ENCODE assay signal across 8 mouse cellular contexts in the genomic region with DNA sequence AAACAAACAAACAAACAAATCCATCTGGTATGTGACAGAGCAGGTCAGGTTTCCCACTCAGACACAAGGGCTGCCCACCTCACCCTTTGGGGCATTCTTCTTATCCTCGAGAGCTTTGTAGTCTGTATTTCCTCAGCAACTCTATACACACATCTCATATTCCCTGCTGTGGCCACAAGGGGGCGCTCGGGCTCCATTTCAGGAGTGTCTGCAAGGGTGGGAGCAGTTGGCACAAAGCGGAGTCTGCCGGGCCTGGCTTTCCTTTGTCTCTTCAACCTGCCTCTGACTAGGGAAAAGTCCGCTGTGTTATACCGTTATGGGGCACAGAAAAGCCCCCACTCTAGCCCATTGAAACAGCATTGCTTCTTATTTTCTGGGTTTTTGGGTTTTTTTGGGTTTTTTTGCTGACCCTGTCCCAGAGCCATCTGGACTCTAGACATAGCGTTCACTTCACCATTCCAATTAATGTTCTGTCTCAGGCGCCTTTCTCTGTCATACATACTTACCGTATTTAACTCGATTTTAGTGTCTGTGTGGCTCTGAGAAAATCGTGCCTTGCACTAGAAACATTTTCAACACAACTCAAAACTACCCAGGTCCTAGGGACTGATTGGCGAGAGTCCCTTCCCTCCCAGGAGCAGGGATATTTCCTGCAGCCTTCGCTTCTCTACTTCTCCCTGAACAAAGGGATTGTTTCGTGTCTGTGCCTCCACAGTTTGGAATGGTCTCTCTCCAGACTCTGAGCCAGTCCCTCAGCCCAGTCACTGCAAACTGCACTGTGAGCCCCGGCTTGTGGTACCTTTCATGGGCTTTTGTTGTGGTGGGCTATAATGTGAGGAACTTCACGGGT. TPM values are rescaled to one million over a fixed set of nuclear protein-coding genes. Genes with fewer than 3 reads are reported as not detected.
DNase-seq lines count a peak whose midpoint lies in the region; ATAC-seq lines count a peak whose summit lies in the region.

No protein-coding gene starts in this region.

- H3K9ac ChIP-seq in intestine, embryonic 14.5 days (ENCODE audit: low read length), result 0 out of 2 replicates have a peak overlapping the region, but pooled peaks have one; percentile 29

- H3K27me3 ChIP-seq in intestine, embryonic 14.5 days (replicated peaks; ENCODE audit: control insufficient read depth, insufficient read depth, low read length), result no peaks in the 10 kb centered on the region

- 35% methylated on average over 17 of the region's 17 CpGs for WGBS in intestine, embryonic 14.5 days

- peak; percentile 93 to 98 for DNase-seq in adrenal gland, adult (ENCODE audit: inconsistent age in 2 of 2, low spot score in 1 of 2)
- peak; percentile 91 for DNase-seq in embryo, embryonic 10 days (ENCODE audit: low spot score)
- DNase-seq in gastrocnemius, postnatal 25 days, result peak; percentile 86
- peak; percentile 98 for DNase-seq in intestine, embryonic 14.5 days (ENCODE audit: low spot score)
- peak; percentile 94 to 95 for DNase-seq in left cerebral cortex, postnatal 10 days (ENCODE audit: extremely low spot score in 1 of 2, low spot score in 2 of 2)
- DNase-seq in mesoderm, embryonic 11.5 days (ENCODE audit: low read depth, low spot score), result peak; percentile 94
- DNase-seq in right cerebral cortex, postnatal 25 days, result peak; percentile 93
- peak; percentile 87 to 93 for DNase-seq in urinary bladder, postnatal 36 days (ENCODE audit: low spot score in 2 of 2)

- intact Hi-C loops in left cerebral cortex, postnatal 10 days (cut with DNase I), result loop anchor here (1.0 to 10.0 kb wide), 3 partner anchors 125 to 698 kb away; a partner anchor contains a TSS

- 0 out of 2 replicates have a peak overlapping the region, but pooled peaks have one; percentile 3 for H3K4me2 ChIP-seq in intestine, embryonic 14.5 days (ENCODE audit: low read length)

- H3K36me3 ChIP-seq in intestine, embryonic 14.5 days (ENCODE audit: control insufficient read depth, insufficient read depth, low read length), result peaks cover 21% of the 10 kb centered on the region

- no peaks in the 10 kb centered on the region for H3K9me3 ChIP-seq in intestine, embryonic 14.5 days (ENCODE audit: control insufficient read depth, low read length)

- H3K27ac ChIP-seq in intestine, embryonic 14.5 days (ENCODE audit: low read depth), result peak overlapping the region; percentile 30; the same call in 1 of the 2 replicates

- no peak overlapping the region for H3K4me3 ChIP-seq in intestine, embryonic 14.5 days (ENCODE audit: low read depth, low read length)

- ATAC-seq in intestine, embryonic 14.5 days (replicated peaks; ENCODE audit: low FRiP score, low TSS enrichment, low read depth), result peak; percentile 81

- peaks cover 9% of the 10 kb centered on the region; the same call in 1 of the 2 replicates for H3K4me1 ChIP-seq in intestine, embryonic 14.5 days (replicated peaks; ENCODE audit: control insufficient read depth, insufficient read depth, low read length)

RNA-seq across cellular contexts. Expression of a gene that starts 13.8 kb away (rescaled TPM):
- 1 to 10 TPM; 5.3 to 6.4 TPM for total RNA-seq in gastrocnemius, postnatal 25 days (2021)
- 15.4 and 15.7 TPM in 2 replicates for polyA plus RNA-seq in intestine, embryonic 14.5 days (2014; fragmentation: Nextera tagmentation; extraction: Ambion mirVana)
- 10 to 100 TPM in 1 of 2 experiments, 1 to 10 TPM in 1; 9.4 to 10.1 TPM for total RNA-seq in left cerebral cortex, postnatal 10 days (2021)

RNA-seq across cellular contexts. Expression of a gene that starts 25.3 kb away (rescaled TPM):
- total RNA-seq in gastrocnemius, postnatal 25 days (2021), result not detected
- not detected in 2 replicates for polyA plus RNA-seq in intestine, embryonic 14.5 days (2014; fragmentation: Nextera tagmentation; extraction: Ambion mirVana)
- under 1 TPM in 1 of 2 experiments, not detected in 1; 0.24 TPM for total RNA-seq in left cerebral cortex, postnatal 10 days (2021)
